Mouse (Mus musculus): ENCODE data around the gene Myo10.

The Myo10 gene

DNA sequence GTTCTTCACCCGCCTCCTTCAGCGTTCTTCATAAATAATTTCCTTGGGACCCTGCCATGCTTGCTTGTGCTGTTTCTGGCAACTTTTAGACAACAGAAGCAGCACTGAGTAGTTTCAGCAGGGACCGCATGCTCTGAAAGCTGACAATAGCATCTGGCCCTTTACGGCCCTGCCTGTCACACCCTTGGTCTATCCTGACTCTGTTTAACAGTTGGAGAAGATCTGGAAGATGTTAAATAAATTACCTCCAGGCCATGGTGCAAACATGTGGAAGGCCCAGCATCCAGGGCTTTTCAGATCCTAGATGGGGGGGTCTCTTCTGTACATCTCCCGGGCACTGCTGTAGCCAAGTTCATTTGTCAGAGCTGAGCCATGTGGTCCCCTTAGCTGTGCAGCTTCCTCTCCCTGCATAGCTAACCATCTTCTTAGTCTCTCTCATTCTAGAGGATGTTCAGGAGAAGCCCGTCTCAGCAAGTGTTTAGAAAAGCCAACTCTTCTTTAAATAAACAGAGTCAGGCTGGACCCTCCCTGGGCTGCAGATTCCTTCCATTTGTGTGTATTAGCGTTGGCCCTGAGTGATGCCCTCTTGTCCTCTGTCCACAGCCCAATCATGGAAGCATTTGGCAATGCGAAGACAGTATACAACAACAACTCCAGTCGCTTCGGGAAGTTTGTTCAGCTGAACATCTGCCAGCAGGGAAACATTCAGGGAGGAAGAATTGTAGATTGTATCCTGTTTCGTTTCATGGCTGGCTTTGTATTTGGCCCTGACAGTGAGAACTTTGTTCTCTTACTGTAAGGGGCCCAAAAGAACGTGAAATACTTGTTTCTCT is 101.2 kb downstream of the Myo10 start:
- DNase-seq (ENCODE audit: low read depth, low spot score), result no peak

- DNase-seq (ENCODE audit: low read depth, low spot score), result no peak
Measured at GRCm38 (mm10) chr15:25724549-25724948, 102.2 kb downstream of the Myo10 start.

- DNase-seq (ENCODE audit: low read depth, low spot score), result no peak
Measured at GRCm38 (mm10) chr15:25726814-25727213, 104.5 kb downstream of the Myo10 start.

DNA sequence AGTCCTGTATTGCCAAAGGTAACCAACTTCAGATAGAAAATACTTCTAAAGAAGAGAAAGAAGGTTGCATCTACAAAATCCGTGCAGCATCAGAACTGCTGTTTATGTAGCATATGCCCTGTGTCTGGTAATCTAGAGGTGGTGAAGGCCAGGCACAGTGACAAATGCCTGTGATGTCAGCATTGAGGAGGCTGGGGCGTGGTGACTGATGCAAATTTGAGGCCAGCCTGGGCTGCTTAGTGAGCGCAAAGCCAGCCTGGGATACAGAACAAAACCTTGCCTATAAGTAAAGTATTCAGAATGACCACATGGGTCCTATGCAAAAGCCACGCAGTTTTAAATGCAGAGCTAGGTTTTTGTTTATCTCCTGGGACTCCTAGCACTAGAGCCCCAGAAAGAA is 106.2 kb downstream of the Myo10 start:
- DNase-seq (ENCODE audit: low read depth, low spot score), result no peak

DNA sequence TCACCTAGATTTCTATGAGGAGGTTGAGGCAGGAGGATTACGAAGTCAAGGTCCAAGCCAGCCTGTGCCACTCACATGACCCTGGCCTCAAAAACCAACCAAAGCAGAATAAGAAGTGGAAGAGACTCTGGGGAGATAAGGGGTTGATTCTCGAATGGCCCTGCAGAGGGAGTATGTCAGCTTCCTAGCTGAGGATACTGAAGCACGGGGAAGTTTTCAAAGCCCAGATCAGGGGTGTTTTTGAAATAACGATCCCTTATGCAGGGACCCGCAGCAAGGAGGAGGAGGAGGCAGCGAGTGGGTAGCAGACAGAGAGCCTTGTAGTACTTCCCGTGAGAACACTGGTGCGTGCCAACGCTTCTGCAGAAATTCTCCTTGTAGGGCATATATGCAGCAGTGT is 108.7 kb downstream of the Myo10 start:
- no peak for DNase-seq (ENCODE audit: low read depth, low spot score)

DNA sequence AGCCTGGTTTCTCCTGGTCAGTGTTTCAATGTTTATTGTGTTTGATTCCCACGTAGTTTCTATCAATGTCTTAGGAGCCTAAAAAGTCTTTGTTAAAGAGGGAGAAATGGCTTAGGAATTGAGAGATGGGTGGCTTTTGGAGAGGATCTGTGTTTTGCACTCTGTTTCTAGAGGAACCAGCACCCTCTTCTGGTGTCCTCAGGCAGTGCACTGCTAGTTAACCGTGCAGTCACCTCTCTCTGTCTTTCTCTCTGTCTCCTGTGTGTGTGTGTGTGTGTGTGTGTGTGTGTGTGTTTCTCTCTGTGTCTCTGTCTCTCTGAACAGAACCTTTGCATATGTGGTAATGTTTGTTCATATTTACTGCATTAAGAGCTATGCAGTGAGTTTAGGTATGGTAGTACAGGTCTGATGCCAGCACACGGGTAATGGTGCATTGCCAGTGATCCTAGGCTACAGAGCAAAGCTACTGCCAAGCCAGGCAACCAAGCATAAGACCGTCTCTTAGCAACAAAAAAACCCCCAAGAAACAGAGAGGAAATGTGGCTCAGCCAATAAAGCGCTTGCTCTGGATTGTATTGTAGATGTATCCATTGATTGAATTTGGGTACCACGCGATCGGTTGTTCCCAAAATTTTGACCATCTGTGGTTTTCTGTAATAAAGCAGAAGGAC is 110.6 kb downstream of the Myo10 start:
- DNase-seq (ENCODE audit: low read depth, low spot score), result peak; percentile 56

- DNase-seq (ENCODE audit: low read depth, low spot score), result no peak
Measured at GRCm38 (mm10) chr15:25733739-25734430, 111.6 kb downstream of the Myo10 start.

DNA sequence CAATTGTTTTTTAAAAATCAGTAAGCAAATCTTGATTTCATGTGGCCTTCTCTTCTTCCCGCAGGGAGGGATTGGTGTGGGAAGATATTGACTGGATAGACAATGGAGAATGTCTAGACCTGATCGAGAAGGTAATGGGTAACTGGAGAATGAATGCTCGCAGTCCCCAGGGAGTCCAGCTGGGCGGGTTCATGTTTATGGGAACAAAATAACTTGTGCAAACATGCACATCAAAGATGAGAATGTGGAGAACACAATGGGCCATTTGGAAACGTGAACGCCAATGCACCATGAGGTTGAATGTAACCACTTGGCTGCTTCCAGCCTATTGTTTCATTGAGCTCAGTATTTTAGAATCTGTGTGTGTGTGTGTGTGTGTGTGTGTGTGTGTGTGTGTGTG is 114.2 kb downstream of the Myo10 start:
- DNase-seq (ENCODE audit: low read depth, low spot score), result no peak

DNA sequence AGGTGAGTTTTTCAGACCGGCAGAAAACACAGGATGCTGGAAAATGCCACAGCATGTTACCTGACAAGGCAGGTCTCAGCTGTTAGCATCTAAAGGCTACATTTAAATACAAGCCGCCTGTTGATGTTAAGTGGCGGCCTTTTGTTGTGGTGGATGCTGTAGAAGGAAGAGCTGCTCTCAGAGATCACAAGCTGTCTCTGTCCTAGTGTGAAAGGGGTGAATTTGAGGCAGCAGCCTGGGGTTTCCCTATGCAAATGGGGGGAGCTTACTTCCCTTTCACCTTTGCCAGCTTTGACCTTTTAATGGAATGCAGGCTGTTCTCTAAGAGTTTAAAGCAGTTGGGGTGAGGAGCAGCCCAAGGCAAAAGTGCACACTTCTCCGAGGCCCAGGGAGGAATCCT is 117.9 kb downstream of the Myo10 start:
- DNase-seq (ENCODE audit: low read depth, low spot score), result no peak

- no peak for DNase-seq (ENCODE audit: low read depth, low spot score)
Measured at GRCm38 (mm10) chr15:25742196-25742595, 119.9 kb downstream of the Myo10 start.

DNA sequence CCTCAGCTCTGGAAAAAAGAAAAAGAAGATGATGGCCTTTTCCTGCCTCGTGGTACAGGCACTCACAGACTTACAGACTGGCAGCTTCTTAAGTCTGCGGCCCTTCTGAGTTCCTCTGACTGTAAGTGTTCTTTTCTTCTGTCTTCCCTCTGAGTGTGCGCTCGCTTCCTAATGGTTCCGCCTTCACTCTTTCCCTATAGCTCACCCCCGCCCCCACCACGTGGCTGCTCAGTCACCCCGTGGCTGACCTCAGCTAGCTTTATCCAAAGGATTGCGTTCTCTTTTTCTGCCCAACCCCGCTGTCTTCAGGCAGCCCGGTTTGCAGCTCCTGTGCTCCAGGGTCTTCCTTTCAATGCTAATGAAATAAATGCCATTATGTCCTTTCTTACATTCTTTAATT is 129.2 kb downstream of the Myo10 start:
- no peak for DNase-seq (ENCODE audit: low read depth, low spot score)

- no peak for DNase-seq (ENCODE audit: low read depth, low spot score)
Measured at GRCm38 (mm10) chr15:25752597-25752996, 130.3 kb downstream of the Myo10 start.

DNA sequence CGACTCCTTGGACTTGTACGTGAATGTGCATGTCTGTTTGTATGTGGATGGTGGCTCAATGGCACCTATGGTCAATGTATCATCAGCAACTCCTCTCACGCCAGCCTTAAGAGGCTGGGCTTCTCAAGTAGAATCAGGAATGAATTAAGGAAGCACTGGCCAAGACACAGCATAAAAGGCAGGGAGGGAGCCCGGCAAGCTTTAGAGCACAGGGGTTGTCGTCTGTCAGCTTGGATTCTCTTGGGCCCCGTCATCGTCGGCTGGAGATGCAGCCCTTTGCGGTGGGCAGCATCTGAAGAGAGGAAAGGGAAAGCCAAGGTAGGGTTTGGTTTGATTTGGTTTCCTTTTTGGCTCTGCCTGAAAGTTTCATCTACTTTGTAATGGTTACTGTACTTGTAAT is 130.7 kb downstream of the Myo10 start:
- DNase-seq (ENCODE audit: low read depth, low spot score), result no peak

DNA sequence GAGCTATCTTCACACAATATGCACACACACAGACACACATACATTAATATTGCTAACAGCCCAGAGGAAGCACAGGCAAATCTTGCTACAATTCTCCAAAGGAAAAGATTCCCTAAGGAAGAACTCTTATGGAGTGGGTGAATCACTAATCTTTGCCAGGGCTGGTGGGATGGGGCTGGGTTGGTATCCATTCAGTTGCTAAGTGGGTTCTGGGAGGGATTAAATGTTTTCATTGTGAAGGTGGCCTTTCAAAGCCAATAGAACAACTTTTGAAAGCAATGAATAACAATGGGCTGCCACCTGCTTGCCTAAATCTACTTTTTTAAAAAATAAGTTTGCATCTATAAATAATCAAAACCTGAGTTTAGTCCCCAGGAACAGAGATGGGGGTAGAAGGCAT is 131.6 kb downstream of the Myo10 start:
- no peak for DNase-seq (ENCODE audit: low read depth, low spot score)

DNA sequence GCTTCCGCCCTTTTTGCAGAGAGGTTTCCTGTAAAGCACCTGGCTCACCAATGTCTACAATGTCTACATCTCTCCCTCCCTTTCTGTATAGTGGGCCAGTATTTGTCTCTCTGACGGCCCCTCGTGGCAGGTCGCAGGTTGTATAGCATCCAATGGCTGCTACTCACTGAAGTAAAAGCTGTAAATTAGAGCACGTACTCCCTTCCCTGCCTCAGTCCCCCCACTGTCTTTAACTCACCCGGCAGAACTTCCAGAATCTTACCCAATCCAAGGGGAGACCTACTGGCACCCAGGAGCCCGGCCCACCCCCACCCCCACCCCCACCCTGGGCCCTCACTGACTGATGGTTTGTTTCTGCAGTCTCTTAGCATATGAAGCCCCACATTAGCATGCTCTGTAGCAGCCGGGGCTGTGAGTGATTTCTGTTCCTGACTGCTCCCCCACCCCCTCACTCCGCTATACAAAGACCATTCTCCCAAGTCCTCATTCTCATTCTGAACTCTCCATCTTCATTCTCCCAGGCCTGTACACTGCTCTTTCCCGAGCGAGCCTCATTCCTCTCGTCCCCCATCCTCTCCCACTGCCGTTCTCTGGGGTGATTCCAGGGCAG is 132.1 kb downstream of the Myo10 start:
- DNase-seq (ENCODE audit: low read depth, low spot score), result no peak

DNA sequence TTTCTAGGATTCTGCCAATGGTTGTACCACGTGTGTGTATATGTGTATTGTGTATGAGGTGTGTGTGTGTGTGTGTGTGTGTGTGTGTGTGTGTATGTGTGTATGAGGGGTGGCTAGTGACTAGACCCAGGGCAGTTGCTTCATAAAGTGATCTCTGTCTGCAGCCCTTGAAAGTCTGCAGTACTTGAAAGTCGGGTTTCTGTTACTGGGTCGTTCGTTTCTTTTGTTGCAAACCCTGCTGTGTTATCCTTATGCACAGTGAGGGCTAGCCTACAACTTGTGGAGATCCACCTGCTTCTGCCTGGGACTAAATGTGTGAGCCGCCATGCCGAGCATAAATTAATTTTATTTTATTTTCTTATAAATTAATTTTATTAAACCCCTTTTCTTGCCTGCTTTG is 133.2 kb downstream of the Myo10 start:
- DNase-seq (ENCODE audit: low read depth, low spot score), result no peak

- DNase-seq (ENCODE audit: low read depth, low spot score), result no peak
Measured at GRCm38 (mm10) chr15:25756072-25756471, 133.7 kb downstream of the Myo10 start.

- no peak for DNase-seq (ENCODE audit: low read depth, low spot score)
Measured at GRCm38 (mm10) chr15:25758037-25758436, 135.7 kb downstream of the Myo10 start.

DNA sequence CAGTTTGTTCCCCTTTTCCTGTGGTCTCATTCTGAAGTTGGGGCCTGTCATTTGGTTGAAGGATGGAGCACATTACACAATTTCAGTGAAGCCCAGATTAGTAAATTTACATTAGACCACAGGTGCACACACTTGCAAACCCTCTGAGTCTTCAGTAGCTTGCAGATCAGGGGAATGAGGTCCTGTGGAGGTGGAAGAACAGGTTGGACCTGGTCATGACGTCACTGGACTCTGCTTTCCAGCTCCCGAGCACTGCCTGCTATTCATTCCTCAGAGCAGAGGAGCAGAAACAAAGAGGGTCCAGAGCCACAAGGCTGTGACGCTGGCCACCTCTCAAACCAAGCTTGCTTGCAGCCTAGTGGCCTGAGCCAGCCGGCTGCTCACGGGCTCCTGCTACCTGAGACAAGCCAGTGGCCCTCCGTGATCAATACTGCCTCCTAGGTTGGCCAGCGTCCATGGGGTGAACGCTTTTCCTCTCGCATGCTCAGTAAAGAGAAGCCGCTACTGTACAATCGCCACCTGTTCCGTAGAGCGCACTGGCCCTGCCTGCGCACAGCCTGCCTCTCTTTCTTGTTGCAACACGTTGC is 136.3 kb downstream of the Myo10 start:
- no peak for DNase-seq (ENCODE audit: low read depth, low spot score)

DNA sequence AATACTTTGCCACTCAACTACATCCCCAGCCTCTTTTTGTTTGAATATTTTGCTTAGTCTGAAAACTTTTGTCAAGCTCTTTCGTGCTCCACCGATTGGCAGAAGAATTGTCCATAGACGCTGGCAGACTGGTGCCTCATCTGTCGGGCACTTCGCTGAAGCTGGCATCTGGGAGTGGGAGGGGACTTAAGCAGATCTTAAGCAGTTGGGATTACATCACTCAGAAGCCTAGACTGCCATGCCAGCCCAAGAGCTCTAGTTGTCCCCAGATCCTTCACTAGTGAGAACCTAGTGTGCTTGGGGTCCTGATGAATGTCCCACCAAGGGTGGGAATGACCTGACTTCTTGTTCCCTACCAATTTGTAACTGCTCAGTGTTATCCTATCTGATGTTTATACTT is 138.0 kb downstream of the Myo10 start:
- DNase-seq (ENCODE audit: low read depth, low spot score), result no peak

- no peak for DNase-seq (ENCODE audit: low read depth, low spot score)
Measured at GRCm38 (mm10) chr15:25761049-25761448, 138.7 kb downstream of the Myo10 start.

- no peak for DNase-seq (ENCODE audit: low read depth, low spot score)
Measured at GRCm38 (mm10) chr15:25761800-25762211, 139.5 kb downstream of the Myo10 start.
